In the genomic region with DNA sequence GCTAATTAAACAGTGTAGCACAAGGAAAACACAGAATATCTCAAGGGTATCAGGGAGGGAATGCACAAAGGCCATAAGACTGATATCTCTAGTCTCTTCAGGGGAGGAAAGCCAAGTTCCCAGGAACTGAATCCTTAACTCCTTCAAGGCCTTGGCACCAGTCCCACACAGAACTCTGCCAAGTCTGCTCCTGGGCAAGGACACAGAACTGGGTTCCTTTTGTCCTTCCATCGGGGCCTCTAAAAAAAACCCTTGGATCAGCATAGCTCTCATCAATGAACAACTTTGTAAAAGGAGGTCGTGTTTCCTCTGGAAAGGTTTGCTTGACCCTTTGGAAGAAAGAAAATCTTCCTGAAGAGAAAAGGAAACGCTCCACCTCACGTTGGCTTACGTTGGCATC, we compare ENCODE assay signal across 9 mouse cellular contexts.
A peak's percentile ranks its signal among the peaks of the same experiment; 100 is the strongest.
DNase-seq lines count a peak whose midpoint lies in the region; ATAC-seq lines count a peak whose summit lies in the region.
"Had no signal": no experiment of that assay in that cellular context is flagged by ENCODE, and none has a peak within 500 bp of the region (broad histone marks: within the 10 kb centered on the region; RNA-seq: fewer than 3 reads in every experiment).

No protein-coding gene starts in this region.

- H3K9me3 ChIP-seq in hindbrain, embryonic 14.5 days (ENCODE audit: control insufficient read depth, low read length) = no peaks in the 10 kb centered on the region
- no peaks in the 10 kb centered on the region for H3K9me3 ChIP-seq in hindbrain, embryonic 13.5 days
- H3K9me3 ChIP-seq: neural tube, embryonic 13.5 days had no signal

- no peaks in the 10 kb centered on the region for H3K36me3 ChIP-seq in hindbrain, embryonic 14.5 days (replicated peaks; ENCODE audit: control insufficient read depth, insufficient read depth)
- H3K36me3 ChIP-seq in hindbrain, embryonic 13.5 days = no peaks in the 10 kb centered on the region
- H3K36me3 ChIP-seq: neural tube, embryonic 13.5 days had no signal

- peak; percentile 48 for DNase-seq in hindbrain, embryonic 14.5 days (ENCODE audit: low spot score)
- peak; percentile 56 to 77 for DNase-seq in adrenal gland, adult (ENCODE audit: inconsistent age in 2 of 2, low spot score in 1 of 2)
- DNase-seq in adrenal gland, postnatal 25 days = peak; percentile 60
- DNase-seq in kidney, postnatal 14 days = peak; percentile 25
- no peak for DNase-seq in c-Kit-positive CD71-positive TER-119-positive erythroid progenitor cells, embryonic 14.5 days (ENCODE audit: low spot score)
- DNase-seq in spleen, adult 18-20 months = no peak
- DNase-seq in urinary bladder, postnatal 10 days (ENCODE audit: low spot score) = no peak

- 55% methylated on average over 5 of the region's 5 CpGs for WGBS in hindbrain, embryonic 14.5 days
- 66% methylated on average over 5 of the region's 5 CpGs for WGBS in hindbrain, embryonic 13.5 days

- H3K9ac ChIP-seq in hindbrain, embryonic 14.5 days = no peak overlapping the region
- H3K9ac ChIP-seq in hindbrain, embryonic 13.5 days = no peak overlapping the region
- H3K9ac ChIP-seq: neural tube, embryonic 13.5 days had no signal

- no peak overlapping the region for H3K4me2 ChIP-seq in hindbrain, embryonic 14.5 days (replicated peaks)
- no peak overlapping the region for H3K4me2 ChIP-seq in hindbrain, embryonic 13.5 days
- H3K4me2 ChIP-seq: neural tube, embryonic 13.5 days had no signal

- H3K27me3 ChIP-seq in hindbrain, embryonic 14.5 days (ENCODE audit: control insufficient read depth, insufficient read depth, low read length) = no peaks in the 10 kb centered on the region
- no peaks in the 10 kb centered on the region for H3K27me3 ChIP-seq in hindbrain, embryonic 13.5 days
- H3K27me3 ChIP-seq: neural tube, embryonic 13.5 days had no signal

- no peaks in the 10 kb centered on the region for H3K4me1 ChIP-seq in hindbrain, embryonic 14.5 days (replicated peaks; ENCODE audit: control insufficient read depth, insufficient read depth, low read length)
- no peaks in the 10 kb centered on the region for H3K4me1 ChIP-seq in hindbrain, embryonic 13.5 days (replicated peaks)
- H3K4me1 ChIP-seq: neural tube, embryonic 13.5 days had no signal

- H3K4me3 ChIP-seq in hindbrain, embryonic 14.5 days (replicated peaks; ENCODE audit: low read length) = no peak overlapping the region
- no peak overlapping the region for H3K4me3 ChIP-seq in hindbrain, embryonic 13.5 days
- H3K4me3 ChIP-seq: neural tube, embryonic 13.5 days had no signal

- H3K27ac ChIP-seq in hindbrain, embryonic 14.5 days = no peak overlapping the region
- no peak overlapping the region for H3K27ac ChIP-seq in hindbrain, embryonic 13.5 days
- H3K27ac ChIP-seq: neural tube, embryonic 13.5 days had no signal

- peak; percentile 43; the same call in 1 of the 2 replicates for ATAC-seq in hindbrain, embryonic 14.5 days (ENCODE audit: low FRiP score)
- no peak for ATAC-seq in hindbrain, embryonic 13.5 days (ENCODE audit: low FRiP score)

Comparison
In these comparisons a context has a peak if more than half of its experiments do, and no peak if none do; other contexts are left out.
1. DNase-seq: peak in hindbrain, embryonic 14.5 days (single experiment), adrenal gland, adult (2 of 2), adrenal gland, postnatal 25 days (single experiment) and kidney, postnatal 14 days (single experiment); none in c-Kit-positive CD71-positive TER-119-positive erythroid progenitor cells, embryonic 14.5 days (single experiment), spleen, adult 18-20 months (0 of 2) and urinary bladder, postnatal 10 days (single experiment).